Mouse (Mus musculus) heart, postnatal 0 days (tissue): ENCODE results near the gene 4933402N03Rik.

Source experiments
- CTCF ChIP-seq: IDR thresholded peaks from 2 replicates; pipeline ENCODE4 v1.5.1; 2016; ENCODE audit warnings: antibody characterized with exemption, control low read depth, low read depth
- EP300 ChIP-seq: IDR thresholded peaks from 2 replicates; pipeline ENCODE4 v1.6.1; 2016; ENCODE audit warnings: antibody characterized with exemption, low read depth

DNA sequence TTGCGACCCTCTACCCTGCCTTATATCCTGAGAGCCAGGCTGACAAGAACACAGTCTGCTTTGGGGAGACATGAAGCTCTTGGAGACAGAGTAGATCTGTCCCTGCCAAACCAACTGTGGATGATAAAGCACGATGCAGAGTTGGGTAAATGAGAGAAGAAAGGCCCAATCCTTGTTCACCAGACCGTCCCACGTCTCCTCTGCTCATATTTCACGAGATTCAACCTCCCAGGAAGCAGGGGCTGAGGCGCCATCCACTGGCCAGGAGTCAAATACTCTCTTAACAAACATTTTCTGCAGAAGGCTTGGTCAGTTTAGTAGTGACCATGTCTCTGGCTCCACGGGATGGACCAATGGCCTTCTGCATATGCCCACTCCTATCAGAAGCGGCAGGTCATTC is 38.2 kb upstream of the 4933402N03Rik start:
- TF ChIP-seq CTCF (no peak), EP300 (no peak)
